Mouse (Mus musculus) stomach, embryonic 16.5 days (tissue): ENCODE data around the gene Ets1. TPM values are rescaled to one million over a fixed set of nuclear protein-coding genes. Genes with fewer than 3 reads are reported as not detected.

ENCODE experiments used
- ATAC-seq: fragments of 200-750 bp; cut with Nextera tagmentation; 2 replicates; pipeline ENCODE4 v1.8.0; 2017; ENCODE audit warnings: moderate number of reproducible peaks, moderate TSS enrichment; ENCODE audit not compliant: insufficient read depth, low FRiP score
- H3K27ac ChIP-seq: fragments of 300-500 bp; sonication (generic); 2 replicates; pipeline ENCODE4 v1.5.1; 2014; ENCODE audit warnings: low read length
- H3K27me3 ChIP-seq: fragments of 300-500 bp; sonication (generic); 2 replicates; pipeline ENCODE4 v1.6.1; 2014; ENCODE audit warnings: low read length, control low read depth, mixed read lengths; ENCODE audit not compliant: control insufficient read depth, insufficient read depth
- H3K36me3 ChIP-seq: fragments of 300-500 bp; sonication (generic); 2 replicates; pipeline ENCODE4 v1.6.1; 2014; ENCODE audit warnings: low read length; ENCODE audit not compliant: control insufficient read depth, insufficient read depth
- H3K4me1 ChIP-seq: fragments of 300-500 bp; sonication (generic); 2 replicates; pipeline ENCODE4 v1.6.1; 2014; ENCODE audit warnings: low read length, control low read depth, mixed read lengths; ENCODE audit not compliant: control insufficient read depth, insufficient read depth
- H3K4me2 ChIP-seq: fragments of 300-500 bp; sonication (generic); 2 replicates; pipeline ENCODE4 v1.6.1; 2014; ENCODE audit warnings: low read depth, low read length, mixed read lengths
- H3K4me3 ChIP-seq: fragments of 300-500 bp; sonication (generic); replicated peaks from 2 replicates; pipeline ENCODE4 v1.5.1; 2014; ENCODE audit warnings: mild to moderate bottlenecking, low read length
- H3K9ac ChIP-seq: fragments of 300-500 bp; sonication (generic); 2 replicates; pipeline ENCODE4 v1.6.1; 2014; ENCODE audit warnings: low read length
- H3K9me3 ChIP-seq: fragments of 300-500 bp; sonication (generic); replicated peaks from 2 replicates; pipeline ENCODE4 v1.6.1; 2016; ENCODE audit warnings: low read length, control low read depth; ENCODE audit not compliant: control insufficient read depth
- WGBS: fragments of 180-500 bp; shearing (Covaris S2); extraction: QIAGEN DNeasy Blood & Tissue Kit; methylation state at CpG from one replicate; pipeline ENCODE4 v1.1.7; 2014; 5-methylcytosine and 5-hydroxymethylcytosine counted together
- polyA plus RNA-seq: library from polyadenylated mRNA; unstranded; fragments of >200 nt; fragmentation: Nextera tagmentation; extraction: Ambion mirVana; gene quantifications from 2 replicates; pipeline ENCODE4 v1.2.1, GENCODE M21; 2015

Ets1 gene
- polyA plus RNA-seq, 1 experiment from 2014 or later, result 43.7 TPM

GRCm38 (mm10) chr9:32701126-32701997 is 65.3 kb downstream of the Ets1 start:
- no peaks in the 10 kb centered on the region for H3K36me3 ChIP-seq
- H3K27me3 ChIP-seq, result no peaks in the 10 kb centered on the region
- no peaks in the 10 kb centered on the region for H3K9me3 ChIP-seq
- no peak overlapping the region for H3K27ac ChIP-seq
- peak overlapping the region; percentile 19; the same call in 1 of the 2 replicates for H3K4me2 ChIP-seq
- no peak for ATAC-seq
- 67% methylated on average over 20 of the region's 20 CpGs for WGBS
- H3K9ac ChIP-seq, result 0 out of 2 replicates have a peak overlapping the region, but pooled peaks have one; percentile 5
- H3K4me3 ChIP-seq, result no peak overlapping the region
- peaks cover 18% of the 10 kb centered on the region for H3K4me1 ChIP-seq

- Histone ChIP-seq H3K27ac (no peak overlapping the region), H3K4me1 (peaks cover 20% of the 10 kb centered on the region), H3K4me2 (no peak overlapping the region), H3K27me3 (no peaks in the 10 kb centered on the region), H3K9me3 (no peaks in the 10 kb centered on the region), H3K4me3 (no peak overlapping the region), H3K36me3 (no peaks in the 10 kb centered on the region), H3K9ac (no peak overlapping the region)
- no peak for ATAC-seq
- WGBS, result 68% methylated on average over 2 of the region's 2 CpGs
Measured at GRCm38 (mm10) chr9:32701998-32702305, 65.9 kb downstream of the Ets1 start.

GRCm38 (mm10) chr9:32702836-32703395 is 66.9 kb downstream of the Ets1 start:
- Histone ChIP-seq H3K9me3 (no peaks in the 10 kb centered on the region), H3K27me3 (no peaks in the 10 kb centered on the region), H3K27ac (no peak overlapping the region; the same call in 1 of the 2 replicates), H3K36me3 (no peaks in the 10 kb centered on the region), H3K4me2 (no peak overlapping the region), H3K4me3 (no peak overlapping the region), H3K4me1 (peaks cover 22% of the 10 kb centered on the region), H3K9ac (no peak overlapping the region)
- ATAC-seq, result no peak
- 53% methylated on average over 4 of the region's 4 CpGs for WGBS

- Histone ChIP-seq H3K4me3 (no peak overlapping the region), H3K27ac (no peak overlapping the region), H3K4me2 (no peak overlapping the region), H3K36me3 (no peaks in the 10 kb centered on the region), H3K9ac (no peak overlapping the region; the same call in 1 of the 2 replicates), H3K4me1 (peaks cover 28% of the 10 kb centered on the region), H3K9me3 (no peaks in the 10 kb centered on the region), H3K27me3 (no peaks in the 10 kb centered on the region)
- no peak for ATAC-seq
- WGBS, result 77% methylated on average over 7 of the region's 7 CpGs
Measured at GRCm38 (mm10) chr9:32703976-32704745, 68.1 kb downstream of the Ets1 start.

GRCm38 (mm10) chr9:32705827-32706478 is 69.9 kb downstream of the Ets1 start:
- H3K27ac ChIP-seq, result peak overlapping the region; percentile 5; the same call in 1 of the 2 replicates
- 49% methylated on average over 9 of the region's 9 CpGs for WGBS
- no peaks in the 10 kb centered on the region for H3K9me3 ChIP-seq
- H3K36me3 ChIP-seq, result no peaks in the 10 kb centered on the region
- peak; percentile 35 for ATAC-seq
- H3K27me3 ChIP-seq, result no peaks in the 10 kb centered on the region
- no peak overlapping the region for H3K4me3 ChIP-seq
- no peak overlapping the region for H3K4me2 ChIP-seq
- H3K4me1 ChIP-seq, result peaks cover 35% of the 10 kb centered on the region
- no peak overlapping the region for H3K9ac ChIP-seq

- no peaks in the 10 kb centered on the region for H3K27me3 ChIP-seq
- no peaks in the 10 kb centered on the region for H3K36me3 ChIP-seq
- 65% methylated on average over 3 of the region's 3 CpGs for WGBS
- no peak for ATAC-seq
- H3K27ac ChIP-seq, result no peak overlapping the region
- no peaks in the 10 kb centered on the region for H3K9me3 ChIP-seq
- no peak overlapping the region for H3K4me3 ChIP-seq
- peaks cover 50% of the 10 kb centered on the region for H3K4me1 ChIP-seq
- no peak overlapping the region for H3K4me2 ChIP-seq
- H3K9ac ChIP-seq, result no peak overlapping the region
Measured at GRCm38 (mm10) chr9:32707436-32707835, 71.4 kb downstream of the Ets1 start.

GRCm38 (mm10) chr9:32708491-32708890 is 72.5 kb downstream of the Ets1 start:
- Histone ChIP-seq H3K9ac (no peak overlapping the region), H3K4me1 (peaks cover 55% of the 10 kb centered on the region), H3K27ac (no peak overlapping the region), H3K27me3 (no peaks in the 10 kb centered on the region), H3K36me3 (no peaks in the 10 kb centered on the region), H3K4me2 (no peak overlapping the region), H3K9me3 (no peaks in the 10 kb centered on the region), H3K4me3 (no peak overlapping the region)
- ATAC-seq, result no peak
- WGBS, result 60% methylated on average over 6 of the region's 6 CpGs

GRCm38 (mm10) chr9:32709359-32709758 is 73.3 kb downstream of the Ets1 start:
- H3K4me1 ChIP-seq, result peaks cover 61% of the 10 kb centered on the region
- H3K27me3 ChIP-seq, result no peaks in the 10 kb centered on the region
- no peaks in the 10 kb centered on the region for H3K9me3 ChIP-seq
- H3K36me3 ChIP-seq, result no peaks in the 10 kb centered on the region
- no peak overlapping the region for H3K9ac ChIP-seq
- no peak for ATAC-seq
- whole genome bisulfite sequencing, result 5% methylated on average over 5 of the region's 5 CpGs
- H3K27ac ChIP-seq, result peak overlapping the region; percentile 39; the same call in 1 of the 2 replicates
- H3K4me2 ChIP-seq, result 0 out of 2 replicates have a peak overlapping the region, but pooled peaks have one; percentile 13
- H3K4me3 ChIP-seq, result no peak overlapping the region
